Mouse (Mus musculus): Measurements from ENCODE around the gene Il1rl2. TPM values are rescaled to one million over a fixed set of nuclear protein-coding genes. Genes with fewer than 3 reads are reported as not detected.

Gene Il1rl2
- polyA plus RNA-seq, 1 experiment from 2014 or later = 2.6 TPM

DNA sequence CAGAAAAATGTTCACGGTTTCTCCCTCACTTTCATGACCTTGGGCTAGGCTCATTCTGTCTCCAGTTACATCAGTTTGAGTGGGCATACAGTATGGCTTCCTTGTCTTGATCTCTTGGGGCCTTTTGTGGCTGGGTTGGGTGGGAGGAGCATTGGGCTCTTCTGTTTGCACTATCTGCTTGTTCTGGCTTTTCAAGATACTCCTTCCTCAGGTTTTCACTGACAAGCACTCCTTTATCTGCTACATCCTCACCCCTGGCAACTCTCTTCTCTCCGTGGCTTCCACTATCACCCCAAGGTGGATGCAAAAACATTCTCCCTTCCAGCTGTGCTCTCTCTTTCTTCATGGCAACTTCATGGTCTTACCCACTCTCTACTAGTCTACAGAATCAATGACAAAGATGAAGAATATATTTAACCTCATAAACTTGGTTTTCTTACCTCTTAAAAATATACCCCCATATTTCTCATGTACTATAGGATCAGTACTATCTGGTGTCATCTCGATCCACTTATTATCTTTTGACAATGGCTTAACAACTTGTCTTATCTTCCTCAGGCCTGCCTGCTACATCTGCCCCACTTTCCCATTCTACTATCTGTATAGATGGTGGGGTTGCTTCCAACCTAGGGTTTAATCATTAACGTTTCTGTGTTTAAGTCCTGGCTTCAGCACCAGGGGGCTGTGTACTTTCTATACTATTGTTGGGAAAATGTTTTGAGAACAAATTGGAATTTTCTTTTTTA, 27.9 kb downstream of the Il1rl2 start:
- Histone ChIP-seq H3K36me3 (ENCODE audit: control insufficient read depth, insufficient read depth, low read length) (no peaks in the 10 kb centered on the region), H3K4me2 (ENCODE audit: low read length) (no peak overlapping the region), H3K27ac (replicated peaks in 1 of 2; ENCODE audit: control insufficient read depth in 1 of 2, insufficient read depth in 1 of 2, low read depth in 2 of 2, low read length in 2 of 2) (no peak overlapping the region), H3K9ac (ENCODE audit: low read length) (no peak overlapping the region), H3K4me3 (ENCODE audit: control insufficient read depth in 1 of 2, insufficient read depth in 1 of 2, low read depth in 1 of 2, low read length in 2 of 2) (no peak overlapping the region), H3K27me3 (ENCODE audit: control insufficient read depth, insufficient read depth, low read length) (no peaks in the 10 kb centered on the region), H3K4me1 (ENCODE audit: control insufficient read depth in 2 of 2, insufficient read depth in 2 of 2, low read length in 2 of 2) (peaks cover 5 to 7% of the 10 kb centered on the region in 2 experiments; a peak in 3 of 4 replicates), H3K9me3 (ENCODE audit: control insufficient read depth, low read length) (no peaks in the 10 kb centered on the region)
- ATAC-seq (ENCODE audit: insufficient number of reproducible peaks, insufficient read depth, low FRiP score, low read depth) = no peak
- 68% methylated on average over 4 of the region's 4 CpGs for WGBS

DNA sequence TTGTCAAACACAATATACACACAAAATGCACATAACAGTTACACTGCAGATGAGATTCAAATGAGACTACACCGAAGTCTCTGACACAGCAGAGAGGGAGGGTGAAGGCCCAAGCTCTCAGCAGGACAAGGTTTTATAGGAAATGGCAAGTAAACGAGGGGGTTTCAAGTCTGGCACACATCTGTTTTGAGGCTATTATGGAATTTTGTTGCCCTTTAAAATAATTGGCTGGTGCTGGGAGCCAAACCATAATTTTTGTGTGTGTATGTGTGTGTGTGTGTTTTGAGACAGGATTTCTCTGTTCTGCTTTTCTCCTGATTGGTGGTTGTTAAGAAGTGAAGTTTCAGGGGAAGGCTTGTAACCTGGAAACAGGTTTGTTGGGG, 28.5 kb downstream of the Il1rl2 start:
- H3K9ac ChIP-seq (ENCODE audit: low read length) = no peak overlapping the region
- no peak overlapping the region for H3K4me3 ChIP-seq (ENCODE audit: control insufficient read depth in 1 of 2, insufficient read depth in 1 of 2, low read depth in 1 of 2, low read length in 2 of 2)
- H3K4me2 ChIP-seq (ENCODE audit: low read length) = no peak overlapping the region
- 81% methylated on average over 2 of the region's 2 CpGs for WGBS
- peaks cover 5 to 7% of the 10 kb centered on the region in 2 experiments; a peak in 3 of 4 replicates for H3K4me1 ChIP-seq (ENCODE audit: control insufficient read depth in 2 of 2, insufficient read depth in 2 of 2, low read length in 2 of 2)
- no peaks in the 10 kb centered on the region for H3K27me3 ChIP-seq (ENCODE audit: control insufficient read depth, insufficient read depth, low read length)
- no peak for ATAC-seq (ENCODE audit: insufficient number of reproducible peaks, insufficient read depth, low FRiP score, low read depth)
- no peaks in the 10 kb centered on the region for H3K36me3 ChIP-seq (ENCODE audit: control insufficient read depth, insufficient read depth, low read length)
- H3K9me3 ChIP-seq (ENCODE audit: control insufficient read depth, low read length) = no peaks in the 10 kb centered on the region
- no peak overlapping the region for H3K27ac ChIP-seq (replicated peaks in 1 of 2; ENCODE audit: control insufficient read depth in 1 of 2, insufficient read depth in 1 of 2, low read depth in 2 of 2, low read length in 2 of 2)

DNA sequence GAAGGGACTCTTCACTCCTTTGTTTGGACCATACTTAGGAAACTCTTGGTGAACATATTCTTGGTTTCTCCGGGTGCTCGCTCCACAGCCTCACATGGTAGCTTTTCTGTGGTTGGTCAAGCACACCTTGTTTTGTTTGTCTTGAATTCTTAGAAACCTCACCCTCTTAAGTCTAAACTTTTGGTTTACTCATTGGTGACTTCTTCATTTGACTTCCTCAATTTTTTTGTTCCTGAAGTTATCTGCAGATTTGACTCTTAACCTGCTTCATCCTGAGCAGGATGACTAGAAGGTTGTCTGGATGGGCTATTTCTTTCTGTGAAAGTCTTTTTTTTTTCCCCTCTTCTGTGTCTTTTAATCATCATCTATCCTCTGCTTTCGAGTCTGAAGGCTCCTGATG, 30.3 kb downstream of the Il1rl2 start:
- Histone ChIP-seq H3K27me3 (ENCODE audit: control insufficient read depth, insufficient read depth, low read length) (no peaks in the 10 kb centered on the region), H3K36me3 (ENCODE audit: control insufficient read depth, insufficient read depth, low read length) (no peaks in the 10 kb centered on the region), H3K4me2 (ENCODE audit: low read length) (no peak overlapping the region), H3K9me3 (ENCODE audit: control insufficient read depth, low read length) (no peaks in the 10 kb centered on the region), H3K4me1 (ENCODE audit: control insufficient read depth in 2 of 2, insufficient read depth in 2 of 2, low read length in 2 of 2) (peaks cover 10 to 13% of the 10 kb centered on the region in 2 experiments), H3K4me3 (ENCODE audit: control insufficient read depth in 1 of 2, insufficient read depth in 1 of 2, low read depth in 1 of 2, low read length in 2 of 2) (no peak overlapping the region), H3K9ac (ENCODE audit: low read length) (no peak overlapping the region), H3K27ac (replicated peaks in 1 of 2; ENCODE audit: control insufficient read depth in 1 of 2, insufficient read depth in 1 of 2, low read depth in 2 of 2, low read length in 2 of 2) (no peak overlapping the region)
- ATAC-seq (ENCODE audit: insufficient number of reproducible peaks, insufficient read depth, low FRiP score, low read depth) = no peak
- 78% methylated on average over 3 of the region's 3 CpGs for WGBS

DNA sequence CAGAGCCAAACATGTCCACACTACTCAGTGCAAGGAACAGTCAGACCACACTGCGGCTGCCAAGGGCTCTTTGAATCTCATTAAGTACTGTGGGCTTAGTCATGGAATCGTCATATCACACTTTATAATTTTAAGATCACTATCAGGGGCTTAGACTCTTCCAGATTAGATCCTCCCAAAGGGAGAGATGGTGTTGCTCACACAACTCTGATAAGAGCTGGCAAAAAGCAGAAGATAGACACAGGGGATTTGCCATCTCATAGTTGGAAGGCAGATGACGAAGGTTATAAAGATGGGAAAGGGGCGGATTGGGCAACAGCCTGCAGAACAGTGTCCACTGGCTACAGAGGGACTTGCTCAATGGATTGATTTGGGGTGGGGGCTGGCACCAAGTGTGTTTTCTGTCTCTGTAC, 31.0 kb downstream of the Il1rl2 start:
- Histone ChIP-seq H3K9me3 (ENCODE audit: control insufficient read depth, low read length) (no peaks in the 10 kb centered on the region), H3K27me3 (ENCODE audit: control insufficient read depth, insufficient read depth, low read length) (no peaks in the 10 kb centered on the region), H3K36me3 (ENCODE audit: control insufficient read depth, insufficient read depth, low read length) (no peaks in the 10 kb centered on the region), H3K9ac (ENCODE audit: low read length) (no peak overlapping the region), H3K4me3 (ENCODE audit: control insufficient read depth in 1 of 2, insufficient read depth in 1 of 2, low read depth in 1 of 2, low read length in 2 of 2) (no peak overlapping the region), H3K4me2 (ENCODE audit: low read length) (no peak overlapping the region), H3K4me1 (ENCODE audit: control insufficient read depth in 2 of 2, insufficient read depth in 2 of 2, low read length in 2 of 2) (peaks cover 10 to 13% of the 10 kb centered on the region in 2 experiments), H3K27ac (replicated peaks in 1 of 2; ENCODE audit: control insufficient read depth in 1 of 2, insufficient read depth in 1 of 2, low read depth in 2 of 2, low read length in 2 of 2) (no peak overlapping the region)
- WGBS = 87% methylated on average over 4 of the region's 4 CpGs
- ATAC-seq (ENCODE audit: insufficient number of reproducible peaks, insufficient read depth, low FRiP score, low read depth) = no peak

DNA sequence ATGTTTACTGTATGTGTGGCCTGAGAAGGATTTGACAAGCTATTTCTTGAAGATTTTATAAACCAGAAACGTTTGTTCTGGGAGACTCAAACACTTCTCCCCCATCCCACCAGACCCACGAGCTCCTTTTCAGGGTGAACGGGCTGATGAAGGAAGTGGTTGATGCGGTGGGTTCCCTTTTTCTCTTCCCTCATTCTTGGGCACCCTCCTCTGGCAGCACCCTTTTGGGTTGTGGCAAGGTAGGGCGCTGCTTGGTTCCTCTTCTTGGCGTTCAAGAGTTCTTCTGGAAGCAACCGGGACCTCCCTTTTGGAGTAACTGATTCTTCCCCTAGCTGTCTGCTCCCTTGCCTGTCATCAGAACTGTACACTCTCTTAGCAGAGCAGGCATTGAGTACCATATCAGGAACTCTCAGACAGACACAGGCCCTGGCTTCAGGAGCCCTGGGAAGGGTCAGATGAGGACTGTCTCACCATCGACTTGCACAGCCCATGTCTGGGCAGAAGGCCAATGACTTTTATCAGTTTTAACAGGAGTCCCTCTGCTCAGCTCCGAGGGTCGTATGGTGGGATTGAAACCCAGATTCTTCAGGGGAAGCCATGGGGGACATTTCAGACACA, 31.6 kb downstream of the Il1rl2 start:
- Histone ChIP-seq H3K4me1 (ENCODE audit: control insufficient read depth in 2 of 2, insufficient read depth in 2 of 2, low read length in 2 of 2) (peaks cover 10 to 13% of the 10 kb centered on the region in 2 experiments), H3K9ac (ENCODE audit: low read length) (no peak overlapping the region), H3K9me3 (ENCODE audit: control insufficient read depth, low read length) (no peaks in the 10 kb centered on the region), H3K4me2 (ENCODE audit: low read length) (no peak overlapping the region), H3K27ac (replicated peaks in 1 of 2; ENCODE audit: control insufficient read depth in 1 of 2, insufficient read depth in 1 of 2, low read depth in 2 of 2, low read length in 2 of 2) (no peak overlapping the region), H3K27me3 (ENCODE audit: control insufficient read depth, insufficient read depth, low read length) (no peaks in the 10 kb centered on the region), H3K36me3 (ENCODE audit: control insufficient read depth, insufficient read depth, low read length) (no peaks in the 10 kb centered on the region), H3K4me3 (ENCODE audit: control insufficient read depth in 1 of 2, insufficient read depth in 1 of 2, low read depth in 1 of 2, low read length in 2 of 2) (no peak overlapping the region)
- WGBS = 41% methylated on average over 10 of the region's 10 CpGs
- ATAC-seq (ENCODE audit: insufficient number of reproducible peaks, insufficient read depth, low FRiP score, low read depth) = peak; percentile 31; the same call in 1 of the 2 replicates

DNA sequence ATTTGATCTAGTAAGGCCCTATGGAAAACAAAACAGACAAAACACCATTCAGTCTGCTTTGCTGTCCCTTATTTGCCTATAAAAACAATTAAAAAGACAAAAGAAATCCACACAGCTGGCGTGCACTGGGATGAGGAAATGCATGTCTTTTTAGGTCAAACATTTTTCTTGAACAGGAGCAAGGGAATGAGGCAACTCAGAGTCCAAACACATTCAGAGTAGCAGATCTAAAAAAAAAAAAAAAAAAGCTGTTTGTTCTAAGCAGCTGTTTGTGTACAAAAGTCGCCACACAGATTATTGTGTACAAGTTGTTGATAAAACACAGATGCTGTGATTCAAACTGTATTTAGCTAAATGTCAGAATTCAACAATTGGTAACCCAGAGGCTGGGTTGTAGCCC, 33.5 kb downstream of the Il1rl2 start:
- Histone ChIP-seq H3K4me3 (ENCODE audit: control insufficient read depth in 1 of 2, insufficient read depth in 1 of 2, low read depth in 1 of 2, low read length in 2 of 2) (no peak overlapping the region), H3K9me3 (ENCODE audit: control insufficient read depth, low read length) (no peaks in the 10 kb centered on the region), H3K27me3 (ENCODE audit: control insufficient read depth, insufficient read depth, low read length) (no peaks in the 10 kb centered on the region), H3K36me3 (ENCODE audit: control insufficient read depth, insufficient read depth, low read length) (no peaks in the 10 kb centered on the region), H3K9ac (ENCODE audit: low read length) (no peak overlapping the region), H3K27ac (replicated peaks in 1 of 2; ENCODE audit: control insufficient read depth in 1 of 2, insufficient read depth in 1 of 2, low read depth in 2 of 2, low read length in 2 of 2) (no peak overlapping the region), H3K4me1 (ENCODE audit: control insufficient read depth in 2 of 2, insufficient read depth in 2 of 2, low read length in 2 of 2) (peaks cover 12 to 13% of the 10 kb centered on the region in 2 experiments), H3K4me2 (ENCODE audit: low read length) (no peak overlapping the region)
- no peak for ATAC-seq (ENCODE audit: insufficient number of reproducible peaks, insufficient read depth, low FRiP score, low read depth)
- WGBS = 78% methylated on average over 2 of the region's 2 CpGs

DNA sequence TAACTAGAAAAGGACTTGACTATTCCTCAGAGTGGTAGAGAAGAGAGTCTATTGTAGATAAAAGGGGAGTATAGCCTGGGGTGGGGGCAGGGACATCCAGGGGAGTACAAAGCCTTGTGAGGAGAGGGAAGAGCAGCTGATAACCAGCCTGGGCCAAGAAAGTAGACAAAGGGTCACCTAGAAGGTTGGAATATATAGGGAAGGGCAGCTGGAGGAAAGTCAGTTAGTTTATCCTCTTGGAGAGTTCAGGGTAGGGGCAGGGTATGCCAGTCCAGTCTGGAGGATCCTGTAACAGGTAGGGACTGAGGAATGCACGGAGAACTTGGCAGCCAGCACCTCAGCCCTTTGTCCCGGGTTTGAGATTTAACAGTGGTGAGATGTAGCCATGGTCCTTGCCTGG, 33.9 kb downstream of the Il1rl2 start:
- no peaks in the 10 kb centered on the region for H3K9me3 ChIP-seq (ENCODE audit: control insufficient read depth, low read length)
- no peak overlapping the region for H3K27ac ChIP-seq (replicated peaks in 1 of 2; ENCODE audit: control insufficient read depth in 1 of 2, insufficient read depth in 1 of 2, low read depth in 2 of 2, low read length in 2 of 2)
- H3K9ac ChIP-seq (ENCODE audit: low read length) = no peak overlapping the region
- H3K36me3 ChIP-seq (ENCODE audit: control insufficient read depth, insufficient read depth, low read length) = no peaks in the 10 kb centered on the region
- H3K4me3 ChIP-seq (ENCODE audit: control insufficient read depth in 1 of 2, insufficient read depth in 1 of 2, low read depth in 1 of 2, low read length in 2 of 2) = no peak overlapping the region
- WGBS = 37% methylated on average over 2 of the region's 2 CpGs
- H3K4me2 ChIP-seq (ENCODE audit: low read length) = no peak overlapping the region
- ATAC-seq (ENCODE audit: insufficient number of reproducible peaks, insufficient read depth, low FRiP score, low read depth) = no peak
- no peaks in the 10 kb centered on the region for H3K27me3 ChIP-seq (ENCODE audit: control insufficient read depth, insufficient read depth, low read length)
- H3K4me1 ChIP-seq (ENCODE audit: control insufficient read depth in 2 of 2, insufficient read depth in 2 of 2, low read length in 2 of 2) = peaks cover 13 to 16% of the 10 kb centered on the region in 2 experiments
